Mouse (Mus musculus) right cerebral cortex, postnatal 4 days (tissue): ENCODE data around the gene Plaur.
"Not testable (repeated sequence)": the region's sequence is repeated elsewhere in the genome, so short reads cannot be mapped to it uniquely, and the experiment has no call there.

Source experiments
- DNase-seq: peaks from one replicate; pipeline ENCODE4 v3.0.0-alpha.2; 2022

Gene Plaur

GRCm38 (mm10) chr7:24516319-24516718, 54.0 kb downstream of the Plaur start:
- DNase-seq, result not testable (repeated sequence)

GRCm38 (mm10) chr7:24517077-24517476, 54.8 kb downstream of the Plaur start:
- no peak for DNase-seq

GRCm38 (mm10) chr7:24517654-24518053, 55.4 kb downstream of the Plaur start:
- DNase-seq, result no peak

GRCm38 (mm10) chr7:24519130-24519529, 56.8 kb downstream of the Plaur start:
- no peak for DNase-seq

GRCm38 (mm10) chr7:24520054-24520453, 57.8 kb downstream of the Plaur start:
- not testable (repeated sequence) for DNase-seq

GRCm38 (mm10) chr7:24522805-24523204, 60.5 kb downstream of the Plaur start:
- no peak for DNase-seq

- DNase-seq, result no peak
These were observed 61.4 kb downstream of the Plaur start for GRCm38 (mm10) chr7:24523723-24524122.

- DNase-seq, result no peak
These were observed 62.7 kb downstream of the Plaur start for GRCm38 (mm10) chr7:24524978-24525377.
